Mouse (Mus musculus): Measurements from ENCODE around the gene Abhd12b.

Gene Abhd12b

GRCm38 (mm10) chr12:70208214-70208613 is 54.3 kb downstream of the Abhd12b start:
- no peak for DNase-seq (ENCODE audit: low spot score in 2 of 2)

GRCm38 (mm10) chr12:70212501-70212900 is 58.6 kb downstream of the Abhd12b start:
- DNase-seq (ENCODE audit: low spot score in 2 of 2) = no peak

- no peak for DNase-seq (ENCODE audit: low spot score in 2 of 2)
Measured at GRCm38 (mm10) chr12:70213601-70214000, 59.7 kb downstream of the Abhd12b start.

GRCm38 (mm10) chr12:70214281-70214680 is 60.3 kb downstream of the Abhd12b start:
- DNase-seq (ENCODE audit: low spot score in 2 of 2) = no peak

GRCm38 (mm10) chr12:70216229-70216800 is 62.4 kb downstream of the Abhd12b start:
- DNase-seq (ENCODE audit: low spot score in 2 of 2) = no peak

GRCm38 (mm10) chr12:70218795-70219540 is 65.0 kb downstream of the Abhd12b start:
- DNase-seq (ENCODE audit: low spot score in 2 of 2) = no peak

- DNase-seq (ENCODE audit: low spot score in 2 of 2) = no peak
Measured at GRCm38 (mm10) chr12:70221425-70221824, 67.5 kb downstream of the Abhd12b start.

- DNase-seq (ENCODE audit: low spot score in 2 of 2) = no peak
Measured at GRCm38 (mm10) chr12:70223331-70223730, 69.4 kb downstream of the Abhd12b start.

- no peak for DNase-seq (ENCODE audit: low spot score in 2 of 2)
Measured at GRCm38 (mm10) chr12:70226655-70227054, 72.7 kb downstream of the Abhd12b start.

- DNase-seq (ENCODE audit: low spot score in 2 of 2) = peak; percentile 45 to 48
Measured at GRCm38 (mm10) chr12:70227121-70227932, 73.4 kb downstream of the Abhd12b start.

GRCm38 (mm10) chr12:70228155-70228554 is 74.2 kb downstream of the Abhd12b start:
- DNase-seq (ENCODE audit: low spot score in 2 of 2) = no peak

GRCm38 (mm10) chr12:70231294-70231693 is 77.4 kb downstream of the Abhd12b start, which contains the start of gene Pygl:
Gene Pygl, minus strand, starts transcription at chr12:70231488.
- DNase-seq (ENCODE audit: low spot score in 2 of 2) = no peak

- no peak for DNase-seq (ENCODE audit: low spot score in 2 of 2)
Measured at GRCm38 (mm10) chr12:70232020-70232544, 78.1 kb downstream of the Abhd12b start.

Data from spleen, postnatal 14 days (tissue).